Mouse (Mus musculus) heart, postnatal 10 days (tissue): ENCODE measurements at regions not wholly inside any gene's neighbourhood (a gene's known extent, or its start where the extent isn't known, plus 50 kb on each side); places are given as distances from the start of the nearest gene placed in this dataset.

Experiments
- DNase-seq, 2 experiments: peaks; one replicate each; pipeline ENCODE4 v3.0.0; 2021
- intact Hi-C: fragments of 180-260 bp; cut with DNase I; formaldehyde crosslinking; loops from one replicate; pipeline ENCODE4 v1.15.1; 2025

DNA sequence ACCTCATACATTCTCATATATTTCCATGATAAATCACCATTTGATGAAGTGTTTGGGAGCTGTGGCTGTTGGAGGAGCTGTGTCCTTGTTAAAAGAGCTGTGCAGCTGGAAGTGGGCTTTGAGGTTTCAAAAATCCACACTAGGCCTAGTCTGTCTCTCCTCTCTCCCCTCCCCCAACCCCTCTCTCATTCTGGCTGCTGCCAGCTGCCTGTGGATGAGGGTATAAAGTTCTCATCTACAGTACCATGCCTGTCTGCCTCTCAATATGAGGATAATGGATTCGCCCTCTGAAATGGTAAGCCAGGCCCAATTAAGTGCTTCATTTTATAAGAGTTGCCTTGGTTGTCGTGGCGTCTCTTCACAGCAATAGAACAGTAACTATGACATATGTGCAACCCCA lies 501.4 kb upstream of the Castor2 start:
- no peak for DNase-seq
- intact Hi-C loops, result no loop called here

DNA sequence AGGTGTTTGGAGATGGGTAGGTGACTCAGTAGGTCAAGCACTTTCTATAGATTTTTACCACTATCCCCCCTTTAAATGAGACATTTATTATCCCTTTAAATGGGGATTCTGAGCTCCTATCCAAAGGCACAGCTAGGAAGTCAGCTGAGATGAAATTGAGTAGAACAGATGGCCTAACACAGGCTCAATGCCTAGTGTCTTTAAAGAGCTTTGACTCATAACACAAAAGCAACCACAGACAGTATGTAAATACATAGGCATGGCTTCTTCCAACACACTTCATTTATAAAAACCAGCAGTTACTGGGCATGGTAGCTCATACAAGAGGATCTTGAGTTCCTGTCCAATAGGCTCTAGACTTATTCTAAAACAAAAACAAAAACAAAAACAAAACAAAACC lies 513.0 kb upstream of the Castor2 start:
- intact Hi-C loops, result loop anchor here (5.0 to 10.0 kb wide), 2 partner anchors 92 to 1354 kb away; no protein-coding TSS in a partner anchor
- no peak for DNase-seq

- intact Hi-C loops, result loop anchor here (5.0 to 10.0 kb wide), 2 partner anchors 90 to 1353 kb away; no protein-coding TSS in a partner anchor
- peak; percentile 51 to 68 for DNase-seq
These were observed 514.3 kb upstream of the Castor2 start for GRCm38 (mm10) chr5:133585181-133585580.

DNA sequence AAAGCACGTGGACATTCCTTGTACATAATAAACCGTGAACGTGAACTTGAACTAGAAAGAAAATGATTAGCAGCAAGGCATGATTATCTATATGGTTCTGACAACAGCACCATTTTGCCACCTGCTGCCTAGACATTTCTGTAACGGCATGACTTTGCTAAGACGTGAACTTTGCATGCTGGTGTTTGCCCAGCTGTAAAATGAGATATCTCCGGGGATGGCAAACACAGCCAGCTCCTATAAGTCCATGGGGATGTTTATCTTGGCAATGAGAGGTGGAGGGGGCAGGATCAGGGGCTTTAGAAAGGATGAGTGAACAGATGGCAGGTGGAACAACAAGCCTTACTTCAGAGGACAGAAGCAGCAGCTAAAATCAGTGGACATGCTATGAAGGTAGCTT lies 522.9 kb upstream of the Castor2 start:
- no peak for DNase-seq
- intact Hi-C loops, result no loop called here

- intact Hi-C loops, result no loop called here
- DNase-seq, result peak; percentile 4 to 27
These were observed 530.4 kb upstream of the Castor2 start for GRCm38 (mm10) chr5:133569096-133569495.

GRCm38 (mm10) chr5:133566506-133566905 lies 533.0 kb upstream of the Castor2 start:
- DNase-seq, result no peak
- intact Hi-C loops, result no loop called here

DNA sequence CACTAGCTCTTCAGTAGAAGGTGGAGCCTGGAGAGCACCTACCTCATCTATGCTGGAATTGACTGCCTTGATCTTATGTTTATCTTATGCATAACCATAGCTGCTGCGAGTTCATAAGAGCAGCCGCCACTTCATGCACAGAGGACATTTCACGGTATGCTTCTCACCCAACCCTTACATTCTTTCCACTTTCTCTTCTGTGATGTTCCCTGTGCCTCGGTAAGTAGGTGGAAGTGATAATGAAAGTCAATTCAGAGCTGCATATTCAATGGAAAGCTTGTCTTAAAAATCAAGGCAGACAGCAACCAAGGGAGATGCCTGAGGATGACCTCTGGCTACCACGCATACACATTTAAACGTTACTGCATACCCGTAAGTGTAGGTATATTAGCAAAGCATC lies 548.9 kb upstream of the Castor2 start:
- no peak for DNase-seq
- intact Hi-C loops, result no loop called here

DNA sequence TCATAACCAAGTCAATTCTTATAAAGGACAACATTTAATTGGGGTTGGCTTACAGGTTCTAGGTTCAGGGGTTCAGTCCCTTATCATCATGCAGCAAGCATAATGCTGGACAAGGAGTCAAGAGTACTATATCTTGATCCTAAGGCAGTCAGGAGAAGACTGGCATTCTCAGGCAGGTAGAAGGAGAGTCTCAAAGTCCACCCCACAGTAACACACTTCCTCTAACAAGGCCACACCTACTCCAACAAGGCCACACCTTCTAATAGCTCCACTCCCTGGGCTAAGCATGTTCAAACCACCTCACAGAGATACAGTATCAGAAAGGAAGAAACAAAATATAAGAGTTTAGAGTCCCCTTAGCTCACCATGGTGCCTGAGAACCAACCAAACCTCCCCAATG lies 557.3 kb upstream of the Castor2 start:
- intact Hi-C loops, result no loop called here
- no peak for DNase-seq

GRCm38 (mm10) chr5:133532678-133533077 lies 566.8 kb upstream of the Castor2 start:
- DNase-seq, result peak; percentile 15 to 24
- intact Hi-C loops, result no loop called here

DNA sequence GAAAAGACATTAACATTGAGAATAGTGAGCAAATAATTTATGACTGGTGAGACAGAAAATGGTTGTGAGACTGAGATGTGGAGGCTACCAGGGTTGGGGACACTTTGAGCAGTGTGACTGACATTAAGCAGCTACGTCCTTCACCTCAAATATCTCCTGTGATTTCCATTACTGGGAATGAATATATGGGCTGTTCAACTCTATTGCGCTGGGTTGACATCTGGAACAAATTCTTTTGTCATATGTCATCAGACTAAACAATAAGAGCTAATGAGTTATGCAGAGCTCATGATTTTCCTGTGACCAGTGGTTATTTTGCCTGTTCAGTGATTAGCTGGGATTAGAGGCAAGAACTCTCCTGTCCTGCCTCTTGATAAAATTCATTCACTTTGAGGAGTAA lies 593.9 kb upstream of the Castor2 start:
- intact Hi-C loops, result no loop called here
- no peak for DNase-seq

DNA sequence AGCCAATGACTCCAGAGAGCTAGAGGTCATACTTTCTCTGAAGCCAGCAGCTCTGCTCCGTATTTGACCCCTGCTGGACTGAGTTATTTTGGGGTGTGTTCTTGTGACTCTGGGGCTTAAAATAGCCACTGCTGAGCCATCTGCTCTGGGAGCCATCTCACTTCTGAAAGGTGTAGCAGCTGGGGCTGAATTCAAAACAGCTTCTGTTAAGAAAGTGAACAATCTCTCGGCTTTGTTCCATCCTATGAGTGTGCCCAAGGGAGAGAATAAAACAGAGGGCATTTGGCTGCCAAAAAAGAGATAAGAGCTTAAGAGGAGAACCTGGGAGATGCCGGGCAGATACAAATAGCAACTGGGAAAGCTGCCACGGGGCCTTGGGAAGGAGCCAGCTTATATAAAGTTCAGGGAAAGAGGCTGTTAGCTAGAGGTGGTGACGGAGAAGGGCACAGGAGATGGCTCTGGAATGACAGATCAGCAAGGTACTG lies 611.7 kb upstream of the Castor2 start:
- DNase-seq, result peak; percentile 87 to 92
- intact Hi-C loops, result no loop called here

GRCm38 (mm10) chr5:133482291-133483086 lies 617.0 kb upstream of the Castor2 start:
- peak; percentile 30 for DNase-seq
- intact Hi-C loops, result no loop called here

GRCm38 (mm10) chr5:133479205-133479604 lies 620.3 kb upstream of the Castor2 start:
- intact Hi-C loops, result no loop called here

DNA sequence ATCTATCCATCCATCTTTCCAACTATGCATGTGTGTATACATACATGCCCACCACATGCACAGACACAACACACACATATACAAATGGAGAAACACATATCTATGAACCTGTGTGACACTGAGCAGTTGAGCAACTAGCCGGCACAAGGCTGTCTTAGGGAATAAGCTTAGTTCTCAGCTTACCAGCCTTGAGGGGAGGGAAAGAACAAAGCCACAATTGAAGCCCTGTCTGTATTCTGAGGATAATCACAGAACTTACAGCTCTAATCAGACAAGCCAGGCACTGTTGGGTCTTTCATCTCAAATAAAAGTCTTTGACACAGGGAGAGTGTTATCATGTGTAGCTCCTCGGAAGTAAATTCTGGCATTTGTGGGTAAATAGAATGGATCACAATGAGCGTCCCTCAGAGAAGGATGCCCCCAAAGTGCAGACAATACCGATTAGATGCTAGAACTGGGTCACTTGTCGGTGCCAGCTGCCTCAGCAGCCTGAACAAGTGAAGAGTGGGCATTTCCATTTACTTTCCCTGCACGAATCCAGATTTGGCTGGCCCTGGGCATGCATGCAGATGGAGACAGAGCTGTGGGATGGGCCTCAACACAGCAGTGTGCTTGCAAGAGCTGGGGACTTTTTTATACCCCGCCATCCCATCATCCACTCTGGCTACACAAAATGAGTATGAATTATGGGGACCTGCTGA lies 646.0 kb upstream of the Castor2 start:
- intact Hi-C loops, result no loop called here
- no peak for DNase-seq

More at GRCm38 (mm10) chr5:133479205-133479604, 620.3 kb upstream of the Castor2 start:
- no peak for DNase-seq

DNA sequence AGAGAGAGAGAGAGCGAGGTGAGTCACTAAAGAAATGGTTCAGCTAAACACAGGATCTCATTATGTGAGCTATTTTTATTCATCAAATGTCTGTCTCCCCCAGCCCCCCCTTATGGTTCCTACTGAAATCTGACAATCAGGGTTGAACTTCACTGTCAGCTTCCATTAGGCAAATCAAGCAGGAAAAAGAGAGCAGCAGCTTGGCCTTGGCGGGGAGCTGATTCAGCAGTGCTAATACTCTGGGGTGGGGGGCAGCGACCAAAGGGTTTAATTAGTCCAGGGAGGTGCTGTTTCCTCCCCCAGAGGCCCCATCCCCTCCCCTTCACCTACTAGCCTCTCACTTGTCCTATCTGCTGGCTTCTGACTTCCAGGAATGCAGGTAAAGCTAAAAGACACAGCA lies 649.6 kb upstream of the Castor2 start:
- no peak for DNase-seq
- intact Hi-C loops, result no loop called here

DNA sequence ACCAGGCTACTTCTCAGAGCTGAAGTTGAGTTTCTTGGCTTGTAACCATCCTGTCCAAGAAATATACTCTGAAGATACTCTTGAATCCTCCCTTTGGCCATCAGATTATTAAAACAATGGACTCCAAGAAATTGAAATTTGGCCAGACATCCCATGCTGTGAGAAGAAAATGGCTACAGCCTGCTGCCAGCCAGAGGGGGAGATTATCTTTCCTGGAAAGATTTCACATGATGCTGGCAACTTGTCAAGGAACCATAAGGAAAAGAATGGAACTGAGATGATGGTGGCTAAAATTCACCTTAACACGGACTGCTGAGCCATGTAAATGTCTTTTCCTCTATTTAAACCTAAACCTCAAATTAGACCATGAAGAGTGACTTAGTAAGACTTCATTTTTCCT lies 698.7 kb upstream of the Castor2 start:
- no peak for DNase-seq
- intact Hi-C loops, result no loop called here

- intact Hi-C loops, result no loop called here
- no peak for DNase-seq
These were observed 709.6 kb upstream of the Castor2 start for GRCm38 (mm10) chr5:133389896-133390295.

DNA sequence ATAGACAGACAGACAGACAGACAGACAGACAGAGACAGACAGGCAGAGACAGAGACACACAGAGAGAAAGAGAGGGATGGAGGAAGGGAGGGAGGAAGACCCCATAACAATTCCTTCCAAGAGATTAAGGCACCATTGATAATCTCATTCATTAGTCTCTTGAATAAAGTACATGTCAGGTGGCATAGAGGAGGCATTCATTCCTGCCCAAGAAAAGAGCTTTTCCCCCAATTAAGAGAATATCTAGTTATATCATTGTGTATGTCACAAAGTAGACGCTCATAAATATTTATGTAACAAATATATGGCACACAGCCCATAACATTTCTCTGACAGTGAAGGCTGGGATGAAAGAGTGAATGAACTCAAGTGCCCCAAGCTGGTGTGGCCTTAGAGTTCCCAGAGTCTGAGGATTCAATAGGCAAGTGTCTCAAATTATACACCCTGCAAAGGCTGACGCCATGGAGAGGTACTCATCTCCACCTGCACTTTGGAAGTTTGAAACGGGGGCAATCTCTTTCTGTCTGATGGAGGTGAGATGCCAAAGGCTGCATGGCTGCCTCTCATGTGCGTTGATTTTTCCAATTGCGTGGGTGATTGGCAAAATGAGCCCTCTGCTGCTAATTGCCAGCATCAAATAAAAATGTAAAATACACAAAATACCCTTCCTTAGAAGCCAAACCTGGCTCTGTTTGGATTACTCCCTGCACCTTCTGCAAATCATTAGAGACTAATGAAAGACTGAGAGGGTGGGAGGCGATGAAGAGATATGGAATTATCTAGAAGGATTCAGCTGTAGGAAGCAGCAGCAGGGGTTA lies 710.3 kb upstream of the Castor2 start:
- DNase-seq, result no peak
- intact Hi-C loops, result no loop called here

GRCm38 (mm10) chr5:133385374-133386349 lies 713.8 kb upstream of the Castor2 start:
- peak; percentile 17 to 41 for DNase-seq
- intact Hi-C loops, result no loop called here

GRCm38 (mm10) chr5:133365771-133366170 lies 733.7 kb upstream of the Castor2 start:
- no peak for DNase-seq
- intact Hi-C loops, result no loop called here
